Mouse (Mus musculus): Measurements from ENCODE around the gene Mum1.

- TF ChIP-seq CTCF (IDR thresholded peaks at IDR 0.05) (peak; percentile 83), EP300 (IDR thresholded peaks at IDR 0.05) (peak; percentile 56; the same call in 1 of the 2 replicates)
Observed at GRCm38 (mm10) chr10:80292251-80293146, 66.3 kb downstream of the Mum1 start, which contains the start of gene Rps15.
